ENCODE assay signal across 9 mouse cellular contexts in the genomic region with DNA sequence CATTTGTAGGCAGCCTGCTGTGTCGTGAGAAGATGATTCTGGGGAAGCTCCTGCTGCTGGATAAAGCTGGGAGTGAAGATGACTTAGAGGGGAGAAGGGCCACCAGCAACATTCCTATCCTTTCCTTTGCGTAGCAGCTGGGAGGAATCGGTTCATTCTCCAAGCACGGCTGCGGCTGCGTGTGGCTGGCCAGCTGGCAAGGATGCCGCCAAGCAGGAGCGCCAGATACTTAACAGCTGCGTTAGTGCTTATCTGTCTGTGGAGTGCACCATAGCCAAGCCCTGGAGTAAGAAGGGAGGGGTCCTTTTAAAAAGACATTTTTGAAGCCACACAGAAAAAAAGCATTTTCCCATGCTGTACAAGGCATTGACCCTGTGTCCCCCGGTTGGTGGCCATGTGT.
DNase-seq lines count a peak whose midpoint lies in the region; ATAC-seq lines count a peak whose summit lies in the region.
"Had no signal": no experiment of that assay in that cellular context is flagged by ENCODE, and none has a peak within 500 bp of the region (broad histone marks: within the 10 kb centered on the region; RNA-seq: fewer than 3 reads in every experiment).

No protein-coding gene starts in this region.

- H3K36me3 ChIP-seq in heart, embryonic 14.5 days (ENCODE audit: control insufficient read depth, insufficient read depth, low read length), result no peaks in the 10 kb centered on the region
- no peaks in the 10 kb centered on the region for H3K36me3 ChIP-seq in stomach, embryonic 16.5 days (ENCODE audit: control insufficient read depth, insufficient read depth, low read length)
- H3K36me3 ChIP-seq: limb, embryonic 13.5 days had no signal

- H3K4me3 ChIP-seq in heart, embryonic 14.5 days (ENCODE audit: control insufficient read depth in 1 of 2, insufficient read depth in 1 of 2, low read depth in 1 of 2, low read length in 2 of 2), result no peak overlapping the region
- H3K4me3 ChIP-seq in stomach, embryonic 16.5 days (replicated peaks; ENCODE audit: low read length), result no peak overlapping the region
- H3K4me3 ChIP-seq: limb, embryonic 13.5 days had no signal

- intact Hi-C loops in left cerebral cortex, postnatal 14 days (cut with DNase I), result no loop called here

- no peak overlapping the region for H3K9ac ChIP-seq in heart, embryonic 14.5 days (ENCODE audit: low read length)
- no peak overlapping the region for H3K9ac ChIP-seq in stomach, embryonic 16.5 days (ENCODE audit: low read length)
- H3K9ac ChIP-seq: limb, embryonic 13.5 days had no signal

- 35% methylated on average over 10 of the region's 10 CpGs for WGBS in heart, embryonic 14.5 days
- WGBS in stomach, embryonic 16.5 days, result 46% methylated on average over 10 of the region's 10 CpGs

- H3K4me1 ChIP-seq in heart, embryonic 14.5 days (ENCODE audit: control insufficient read depth in 2 of 2, insufficient read depth in 2 of 2, low read length in 2 of 2), result peaks cover 14 to 23% of the 10 kb centered on the region in 2 experiments; a peak in 3 of 4 replicates
- no peaks in the 10 kb centered on the region for H3K4me1 ChIP-seq in stomach, embryonic 16.5 days (ENCODE audit: control insufficient read depth, insufficient read depth, low read length)

- no peak overlapping the region for H3K27ac ChIP-seq in heart, embryonic 14.5 days (replicated peaks in 1 of 2; ENCODE audit: control insufficient read depth in 1 of 2, insufficient read depth in 1 of 2, low read depth in 2 of 2, low read length in 2 of 2)
- H3K27ac ChIP-seq in stomach, embryonic 16.5 days (ENCODE audit: low read length), result no peak overlapping the region
- H3K27ac ChIP-seq: limb, embryonic 13.5 days had no signal

- peak; percentile 64 to 69 for DNase-seq in right cerebral cortex, postnatal 10 days (ENCODE audit: low spot score in 2 of 2)
- no peak for DNase-seq in right cerebral cortex, adult 18-20 months
- DNase-seq in left cerebral cortex, postnatal 14 days (ENCODE audit: low spot score in 2 of 2), result peak; percentile 23 to 30
- DNase-seq in thymus, adult 18-20 months, result no peak

- peak overlapping the region; percentile 48 for H3K4me2 ChIP-seq in heart, embryonic 14.5 days (ENCODE audit: low read length)
- peak overlapping the region; percentile 5; the same call in 1 of the 2 replicates for H3K4me2 ChIP-seq in stomach, embryonic 16.5 days (ENCODE audit: low read depth, low read length)
- H3K4me2 ChIP-seq: limb, embryonic 13.5 days had no signal

- H3K27me3 ChIP-seq in heart, embryonic 14.5 days (ENCODE audit: control insufficient read depth, insufficient read depth, low read length), result 0 out of 2 replicates have a peak, but pooled peaks cover 2% of the 10 kb centered on the region
- H3K27me3 ChIP-seq in stomach, embryonic 16.5 days (ENCODE audit: control insufficient read depth, insufficient read depth, low read length), result no peaks in the 10 kb centered on the region

- H3K9me3 ChIP-seq in heart, embryonic 14.5 days (ENCODE audit: control insufficient read depth, low read length), result no peaks in the 10 kb centered on the region
- H3K9me3 ChIP-seq in stomach, embryonic 16.5 days (replicated peaks; ENCODE audit: control insufficient read depth, low read length), result no peaks in the 10 kb centered on the region
- H3K9me3 ChIP-seq: limb, embryonic 13.5 days had no signal

- ATAC-seq in heart, embryonic 14.5 days (ENCODE audit: insufficient number of reproducible peaks, insufficient read depth, low FRiP score, low read depth), result no peak
- peak; percentile 62; the same call in 1 of the 2 replicates for ATAC-seq in stomach, embryonic 16.5 days (ENCODE audit: insufficient read depth, low FRiP score)
- no peak for ATAC-seq in erythroblast, adult 5-6 weeks (replicated peaks; ENCODE audit: low FRiP score, poor library complexity, severe bottlenecking)
- ATAC-seq in cerebellum, adult (ENCODE audit: insufficient number of reproducible peaks, low FRiP score, low TSS enrichment), result no peak

Comparison
In these comparisons a context has a peak if more than half of its experiments do, and no peak if none do; other contexts are left out.
1. DNase-seq: peak in right cerebral cortex, postnatal 10 days (2 of 2) and left cerebral cortex, postnatal 14 days (2 of 2); none in right cerebral cortex, adult 18-20 months (single experiment) and thymus, adult 18-20 months (0 of 2).